Mouse (Mus musculus) brain, embryonic 14.5 days (tissue): ENCODE measurements around the gene Abcc12.

Experiments
- CTCF ChIP-seq: fragments of 200-500 bp; IDR thresholded peaks from 2 replicates; pipeline ENCODE4 v1.5.1; 2012; ENCODE audit warnings: inconsistent platforms, mild to moderate bottlenecking, moderate library complexity, borderline replicate concordance; ENCODE audit not compliant: insufficient read depth, insufficient read length; ENCODE audit errors: extremely low read depth
- POLR2A ChIP-seq: fragments of 200-500 bp; IDR thresholded peaks from 2 replicates; pipeline ENCODE4 v1.6.1; 2012; ENCODE audit warnings: mild to moderate bottlenecking, inconsistent platforms, borderline replicate concordance; ENCODE audit not compliant: poor library complexity, insufficient read depth, insufficient read length, severe bottlenecking; ENCODE audit errors: extremely low read depth

GRCm38 (mm10) chr8:86445516-86445915 is 135.0 kb downstream of the Abcc12 start:
- TF ChIP-seq CTCF (no peak), POLR2A (no peak)
